Mouse (Mus musculus) CH12.LX (cell line): ENCODE results near the gene Trnt1. TPM values are rescaled to one million over a fixed set of nuclear protein-coding genes. Genes with fewer than 3 reads are reported as not detected.
A peak's percentile ranks its signal among the peaks of the same experiment; 100 is the strongest.

Experiments used
- DNase-seq: peaks from one replicate; pipeline ENCODE4 v3.0.0-alpha.2; 2013; ENCODE audit errors: extremely low read depth
- H3K27ac ChIP-seq: 2 replicates; pipeline ENCODE4 v1.5.1; 2012; ENCODE audit warnings: low read depth, mild to moderate bottlenecking, control low read depth, moderate library complexity; ENCODE audit not compliant: insufficient read depth
- H3K27me3 ChIP-seq: replicated peaks from 2 replicates; pipeline ENCODE3; 2012; ENCODE audit warnings: inconsistent platforms
- H3K36me3 ChIP-seq, 2 experiments: replicated peaks in 1 of 2; 2 replicates each; pipeline versions ENCODE3 to v1.6.1; 2012; ENCODE audit warnings: inconsistent platforms in 1 of 2, low read length in 1 of 2, mild to moderate bottlenecking in 1 of 2, mixed read lengths in 1 of 2, moderate library complexity in 1 of 2; ENCODE audit not compliant: control insufficient read depth in 1 of 2, insufficient read depth in 1 of 2
- H3K4me1 ChIP-seq, 2 experiments: 2 replicates each; pipeline ENCODE4 v1.6.1; 2012; ENCODE audit warnings: inconsistent platforms in 1 of 2, moderate library complexity in 1 of 2; ENCODE audit not compliant: insufficient read depth in 2 of 2, control insufficient read depth in 1 of 2
- H3K4me2 ChIP-seq: 2 replicates; pipeline ENCODE4 v1.6.1; 2012; ENCODE audit warnings: low read depth, mild to moderate bottlenecking, control low read depth; ENCODE audit not compliant: poor library complexity, insufficient read depth, severe bottlenecking
- H3K4me3 ChIP-seq, 3 experiments: fragments of 150-350 bp in 1 of 3; sonication (generic) in 1 of 3; replicated peaks in 1 of 3; 2 replicates each; pipeline versions ENCODE3 to v1.5.1; 2011 to 2012; ENCODE audit warnings: low read depth in 2 of 3, low read length in 2 of 3, mild to moderate bottlenecking in 2 of 3, moderate library complexity in 2 of 3, control low read depth in 1 of 3, improper control_type of control experiment in 1 of 3, inconsistent platforms in 1 of 3, mixed read lengths in 1 of 3; ENCODE audit not compliant: poor library complexity in 1 of 3
- H3K79me2 ChIP-seq: replicated peaks from 2 replicates; pipeline ENCODE4 v1.6.1; 2012; ENCODE audit warnings: mild to moderate bottlenecking, moderate library complexity; ENCODE audit not compliant: control insufficient read depth, poor library complexity, insufficient read depth, severe bottlenecking; ENCODE audit errors: extremely low read depth
- H3K9ac ChIP-seq: 2 replicates; pipeline ENCODE4 v1.6.1; 2012; ENCODE audit warnings: low read depth, mild to moderate bottlenecking, control low read depth, moderate library complexity; ENCODE audit not compliant: insufficient read depth
- H3K9me3 ChIP-seq: replicated peaks from 2 replicates; pipeline ENCODE3; 2012; ENCODE audit warnings: low read length, inconsistent platforms, mixed read lengths
- BHLHE40 ChIP-seq: IDR thresholded peaks from 2 replicates; pipeline ENCODE4 v1.6.1; 2011; ENCODE audit warnings: mild to moderate bottlenecking, low read depth, low read length, improper control_type of control experiment
- CHD1 ChIP-seq: IDR thresholded peaks from 2 replicates; pipeline ENCODE4 v1.6.1; 2012; ENCODE audit warnings: low read depth, low read length, improper control_type of control experiment, inconsistent platforms
- CHD2 ChIP-seq: IDR thresholded peaks from 2 replicates; pipeline ENCODE4 v1.6.1; 2011; ENCODE audit warnings: low read length, improper control_type of control experiment
- CTCF ChIP-seq, 2 experiments: IDR thresholded peaks in 1 of 2; conservative IDR thresholded peaks in 1 of 2; 2 replicates each; pipeline ENCODE4 v1.5.1; 2011 to 2012; ENCODE audit warnings: low read depth in 2 of 2, low read length in 2 of 2, improper control_type of control experiment in 1 of 2, inconsistent platforms in 1 of 2, mild to moderate bottlenecking in 1 of 2, moderate library complexity in 1 of 2
- E2F4 ChIP-seq: IDR thresholded peaks from 2 replicates; pipeline ENCODE4 v1.6.1; 2011; ENCODE audit warnings: low read depth, low read length, improper control_type of control experiment; ENCODE audit not compliant: insufficient replicate concordance
- ELF1 ChIP-seq: IDR thresholded peaks from 2 replicates; pipeline ENCODE4 v1.6.1; 2014; ENCODE audit warnings: low read depth, mild to moderate bottlenecking, inconsistent platforms, low read length, improper control_type of control experiment
- EP300 ChIP-seq: IDR thresholded peaks from 2 replicates; pipeline ENCODE4 v1.6.1; 2011; ENCODE audit warnings: low read length, improper control_type of control experiment
- ETS1 ChIP-seq: conservative IDR thresholded peaks from 2 replicates; pipeline ENCODE4 v1.6.1; 2012; ENCODE audit warnings: low read depth, mild to moderate bottlenecking, inconsistent platforms, low read length, improper control_type of control experiment, moderate library complexity
- GABPA ChIP-seq: IDR thresholded peaks from 2 replicates; pipeline ENCODE4 v1.6.1; 2012; ENCODE audit warnings: low read depth, low read length, improper control_type of control experiment, inconsistent platforms; ENCODE audit not compliant: insufficient replicate concordance
- HCFC1 ChIP-seq: IDR thresholded peaks from 2 replicates; pipeline ENCODE4 v1.6.1; 2012; ENCODE audit warnings: low read depth, mild to moderate bottlenecking, inconsistent platforms, low read length, improper control_type of control experiment
- IRF4 ChIP-seq: IDR thresholded peaks from 2 replicates; pipeline ENCODE4 v1.6.1; 2014; ENCODE audit warnings: low read depth, mild to moderate bottlenecking, inconsistent platforms, low read length, improper control_type of control experiment
- JUN ChIP-seq: IDR thresholded peaks from 2 replicates; pipeline ENCODE4 v1.6.1; 2011; ENCODE audit warnings: low read depth, mild to moderate bottlenecking, low read length, improper control_type of control experiment, moderate library complexity; ENCODE audit not compliant: insufficient read depth
- JUND ChIP-seq: conservative IDR thresholded peaks from 2 replicates; pipeline ENCODE4 v1.6.1; 2011; ENCODE audit warnings: low read depth, low read length, improper control_type of control experiment
- KAT2A ChIP-seq: IDR thresholded peaks from 2 replicates; pipeline ENCODE4 v1.6.1; 2012; ENCODE audit warnings: low read length, improper control_type of control experiment, inconsistent platforms; ENCODE audit not compliant: insufficient replicate concordance
- MAFK ChIP-seq: IDR thresholded peaks from 2 replicates; pipeline ENCODE4 v1.6.1; 2011; ENCODE audit warnings: low read length, improper control_type of control experiment; ENCODE audit not compliant: insufficient replicate concordance
- MAX ChIP-seq: IDR thresholded peaks from 2 replicates; pipeline ENCODE4 v1.6.1; 2011; ENCODE audit warnings: low read length, improper control_type of control experiment
- MAZ ChIP-seq: IDR thresholded peaks from 2 replicates; pipeline ENCODE4 v1.6.1; 2012; ENCODE audit warnings: low read depth, mild to moderate bottlenecking, inconsistent platforms, low read length, improper control_type of control experiment, moderate library complexity
- MEF2A ChIP-seq: IDR thresholded peaks from 2 replicates; pipeline ENCODE4 v1.6.1; 2014; ENCODE audit warnings: low read depth, mild to moderate bottlenecking, inconsistent platforms, low read length, improper control_type of control experiment, borderline replicate concordance
- MXI1 ChIP-seq: IDR thresholded peaks from 2 replicates; pipeline ENCODE4 v1.6.1; 2011; ENCODE audit warnings: mild to moderate bottlenecking, low read depth, low read length, improper control_type of control experiment
- MYC ChIP-seq: IDR thresholded peaks from 2 replicates; pipeline ENCODE4 v1.6.1; 2011; ENCODE audit warnings: low read depth, mild to moderate bottlenecking, improper control_type of control experiment, low read length
- NELFE ChIP-seq: IDR thresholded peaks from 2 replicates; pipeline ENCODE4 v1.6.1; 2011; ENCODE audit warnings: low read depth, low read length, improper control_type of control experiment
- NRF1 ChIP-seq: IDR thresholded peaks from 2 replicates; pipeline ENCODE4 v1.6.1; 2014; ENCODE audit warnings: low read depth, mild to moderate bottlenecking, inconsistent platforms, low read length, improper control_type of control experiment, moderate library complexity
- PAX5 ChIP-seq: IDR thresholded peaks from 2 replicates; pipeline ENCODE4 v1.6.1; 2012; ENCODE audit warnings: low read length, inconsistent platforms, mixed read lengths
- POLR2A ChIP-seq: IDR thresholded peaks from 2 replicates; pipeline ENCODE4 v1.6.1; 2011; ENCODE audit warnings: low read depth, mild to moderate bottlenecking, improper control_type of control experiment, low read length
- POLR2AphosphoS2 ChIP-seq: IDR thresholded peaks from 2 replicates; pipeline ENCODE4 v1.6.1; 2011; ENCODE audit warnings: low read depth, low read length, improper control_type of control experiment
- RAD21 ChIP-seq: IDR thresholded peaks from 2 replicates; pipeline ENCODE4 v1.6.1; 2011; ENCODE audit warnings: low read depth, mild to moderate bottlenecking, low read length, improper control_type of control experiment, moderate library complexity
- RCOR1 ChIP-seq: conservative IDR thresholded peaks from 2 replicates; pipeline ENCODE4 v1.6.1; 2012; ENCODE audit warnings: low read depth, mild to moderate bottlenecking, inconsistent platforms, low read length, improper control_type of control experiment
- SIN3A ChIP-seq: IDR thresholded peaks from 2 replicates; pipeline ENCODE4 v1.6.1; 2012; ENCODE audit warnings: low read length, improper control_type of control experiment, inconsistent platforms
- SMC3 ChIP-seq: IDR thresholded peaks from 2 replicates; pipeline ENCODE4 v1.6.1; 2011; ENCODE audit warnings: low read depth, low read length, improper control_type of control experiment
- TBP ChIP-seq: conservative IDR thresholded peaks from 2 replicates; pipeline ENCODE4 v1.6.1; 2011; ENCODE audit warnings: low read depth, low read length, improper control_type of control experiment
- TCF12 ChIP-seq: IDR thresholded peaks from 2 replicates; pipeline ENCODE4 v1.6.1; 2014; ENCODE audit warnings: low read depth, mild to moderate bottlenecking, inconsistent platforms, low read length, improper control_type of control experiment
- UBTF ChIP-seq: IDR thresholded peaks from 2 replicates; pipeline ENCODE4 v1.6.1; 2012; ENCODE audit warnings: low read depth, mild to moderate bottlenecking, inconsistent platforms, low read length, improper control_type of control experiment, moderate library complexity
- USF1 ChIP-seq: IDR thresholded peaks from 2 replicates; pipeline ENCODE4 v1.6.1; 2014; ENCODE audit warnings: low read depth, mild to moderate bottlenecking, inconsistent platforms, low read length, improper control_type of control experiment
- USF2 ChIP-seq: conservative IDR thresholded peaks from 2 replicates; pipeline ENCODE4 v1.6.1; 2011; ENCODE audit warnings: low read depth, low read length, improper control_type of control experiment
- ZC3H11A ChIP-seq: IDR thresholded peaks from 2 replicates; pipeline ENCODE4 v1.6.1; 2012; ENCODE audit warnings: low read depth, mild to moderate bottlenecking, inconsistent platforms, low read length, improper control_type of control experiment
- ZKSCAN1 ChIP-seq: IDR thresholded peaks from 2 replicates; pipeline ENCODE4 v1.6.1; 2012; ENCODE audit warnings: low read depth, inconsistent platforms, low read length, improper control_type of control experiment, borderline replicate concordance
- ZMIZ1 ChIP-seq: IDR thresholded peaks from 2 replicates; pipeline ENCODE4 v1.6.1; 2012; ENCODE audit warnings: low read depth, mild to moderate bottlenecking, inconsistent platforms, low read length, improper control_type of control experiment
- ZNF384 ChIP-seq: IDR thresholded peaks from 2 replicates; pipeline ENCODE4 v1.6.1; 2012; ENCODE audit warnings: low read depth, low read length, improper control_type of control experiment, inconsistent platforms
- dilution Hi-C: fragments of 300-500 bp; cut with MboI; formaldehyde crosslinking; loops from 2 replicates; pipeline ENCODE4 v1.14.3; 2020; ENCODE audit warnings: low sequenced_read_pairs; ENCODE audit not compliant: extremely low pct_unique_long_range_greater_than_20kb, extremely low pct_ligation_motif_present
- in situ Hi-C: fragments of 300-500 bp; cut with MboI; formaldehyde crosslinking; loops from 3 replicates; pipeline ENCODE4 v1.14.3; 2019; ENCODE audit warnings: low sequenced_read_pairs, low pct_ligation_motif_present, low pct_unique_long_range_greater_than_20kb, mixed read lengths
- polyA plus RNA-seq: library from polyadenylated mRNA; unstranded; fragments of >175 nt; gene quantifications from 2 replicates; pipeline ENCODE4 v1.2.1, GENCODE M21; 2012; ENCODE audit warnings: low read depth; ENCODE audit not compliant: insufficient read length
- total RNA-seq, 2 experiments: library from RNA; depleted of rRNA; stranded (reverse); fragments of 300-350 nt in 1 of 2; fragments of >200 nt in 1 of 2; gene quantifications; 2 replicates each; pipeline ENCODE4 v1.2.3; 2012 to 2014

Trnt1 gene
- total RNA-seq (2012; rRNA removed) (106 and 155 TPM in 2 replicates), total RNA-seq (2014; rRNA removed) (239 and 286 TPM in 2 replicates), polyA plus RNA-seq (159 and 195 TPM in 2 replicates)

DNA sequence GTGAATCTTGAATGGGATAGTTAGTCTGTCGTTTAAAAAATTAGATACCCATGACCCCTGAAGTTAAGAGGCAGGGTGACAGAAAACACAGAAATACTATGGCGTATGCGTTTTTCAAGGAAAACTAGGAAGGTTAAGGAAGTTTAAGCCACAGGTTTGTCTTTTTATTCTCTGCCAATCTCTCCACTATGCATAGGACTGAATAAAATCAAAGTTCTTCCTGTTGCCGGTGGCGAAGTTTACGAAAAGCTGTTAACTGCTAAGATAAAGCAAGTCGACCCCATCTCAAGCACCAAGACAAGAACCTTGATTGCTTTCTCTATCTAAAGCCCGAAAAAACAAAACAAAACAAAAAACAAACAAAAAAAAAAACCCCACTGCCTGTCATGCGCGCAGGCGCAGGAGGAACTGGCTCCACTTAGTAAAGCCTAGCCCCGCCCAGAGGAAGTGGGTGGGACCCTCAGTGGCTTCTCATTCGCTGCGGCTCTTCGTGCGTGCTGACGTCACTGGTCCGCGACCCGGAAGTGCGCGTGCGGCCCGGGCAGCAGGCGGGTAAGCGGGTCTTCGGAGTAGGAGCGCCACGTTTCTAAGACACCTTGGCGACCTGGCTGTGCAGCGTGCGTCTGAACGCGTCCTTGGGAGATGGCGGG is at the start of gene Trnt1:
Trnt1 (plus strand) TSS at position 481 of the 650 bp plus-strand sequence.
- DNase-seq = peak; percentile 99
- H3K4me3 ChIP-seq = peak within 1 kb of the TSS; percentile 90 to 96 (median 95)
- peak within 1 kb of the TSS; percentile 99 for H3K4me2 ChIP-seq
- in situ Hi-C loops (no loop called here), dilution Hi-C loops (no loop called here)
- H3K9me3 ChIP-seq = no peaks in the 10 kb centered on the region
- H3K9ac ChIP-seq = peak within 1 kb of the TSS; percentile 96
- H3K27ac ChIP-seq = peak within 1 kb of the TSS; percentile 56
- peaks cover 32% of the 10 kb centered on the region for H3K79me2 ChIP-seq
- H3K27me3 ChIP-seq = no peaks in the 10 kb centered on the region
- TF ChIP-seq CHD2 (peak; percentile 60; the same call in 1 of the 2 replicates), SMC3 (no peak), ELF1 (peak; percentile 100), MAX (peak; percentile 89), ZMIZ1 (peak; percentile 53; the same call in 1 of the 2 replicates), USF2 (no peak), UBTF (no peak; the same call in 1 of the 2 replicates), EP300 (no peak), E2F4 (no peak), TBP (0 out of 2 replicates have a peak, but pooled peaks have one; percentile 62), ZNF384 (peak; percentile 96), MEF2A (peak; percentile 61; the same call in 1 of the 2 replicates), ZKSCAN1 (peak; percentile 75; the same call in 1 of the 2 replicates), CTCF (conservative IDR thresholded peaks at IDR 0.05 in 1 of 2, IDR thresholded peaks at IDR 0.05 in 1 of 2; ENCODE audit: low read depth in 2 of 2, low read length in 2 of 2) (no peak), ETS1 (no peak; the same call in 1 of the 2 replicates), GABPA (no peak), MXI1 (peak; percentile 99), JUND (no peak; the same call in 1 of the 2 replicates), MAFK (no peak), ZC3H11A (no peak), BHLHE40 (peak; percentile 79), HCFC1 (peak; percentile 89), JUN (no peak), RCOR1 (no peak), RAD21 (no peak; the same call in 1 of the 2 replicates), MYC (peak; percentile 67; the same call in 1 of the 2 replicates), MAZ (0 out of 2 replicates have a peak, but pooled peaks have one; percentile 23), CHD1 (no peak), POLR2A (peak; percentile 85), USF1 (no peak), NELFE (peak; percentile 59), KAT2A (peak; percentile 83; the same call in 1 of the 2 replicates), NRF1 (peak; percentile 93), PAX5 (no peak), IRF4 (peak; percentile 56; the same call in 1 of the 2 replicates), TCF12 (peak; percentile 90), POLR2AphosphoS2 (peak; percentile 60; the same call in 1 of the 2 replicates), SIN3A (peak; percentile 99)
- H3K4me1 ChIP-seq = peaks cover 5 to 45% of the 10 kb centered on the region in 2 experiments
- peaks cover 18 to 32% of the 10 kb centered on the region in 2 experiments for H3K36me3 ChIP-seq
